Mouse (Mus musculus): ENCODE measurements around the gene Plekhg1.

Gene Plekhg1

GRCm38 (mm10) chr10:3973589-3974070 lies 233.5 kb downstream of the Plekhg1 start:
- no peak for TF ChIP-seq GATA4 (IDR thresholded peaks at IDR 0.05; ENCODE audit: insufficient replicate concordance, low read length)

GRCm38 (mm10) chr10:3974380-3974779 lies 234.2 kb downstream of the Plekhg1 start:
- TF ChIP-seq GATA4 (IDR thresholded peaks at IDR 0.05; ENCODE audit: insufficient replicate concordance, low read length) = no peak

- TF ChIP-seq GATA4 (IDR thresholded peaks at IDR 0.05; ENCODE audit: insufficient replicate concordance, low read length) = no peak
Observed at GRCm38 (mm10) chr10:3975898-3976622, 235.9 kb downstream of the Plekhg1 start.

GRCm38 (mm10) chr10:3976623-3977010 lies 236.5 kb downstream of the Plekhg1 start:
- TF ChIP-seq GATA4 (IDR thresholded peaks at IDR 0.05; ENCODE audit: insufficient replicate concordance, low read length) = no peak

- no peak for TF ChIP-seq GATA4 (IDR thresholded peaks at IDR 0.05; ENCODE audit: insufficient replicate concordance, low read length)
Observed at GRCm38 (mm10) chr10:3978326-3978725, 238.2 kb downstream of the Plekhg1 start.

GRCm38 (mm10) chr10:3978792-3979488 lies 238.8 kb downstream of the Plekhg1 start:
- no peak for TF ChIP-seq GATA4 (IDR thresholded peaks at IDR 0.05; ENCODE audit: insufficient replicate concordance, low read length)

GRCm38 (mm10) chr10:3980231-3980630 lies 240.1 kb downstream of the Plekhg1 start:
- no peak for TF ChIP-seq GATA4 (IDR thresholded peaks at IDR 0.05; ENCODE audit: insufficient replicate concordance, low read length)

GRCm38 (mm10) chr10:3990295-3990883 lies 250.2 kb downstream of the Plekhg1 start:
- no peak for TF ChIP-seq GATA4 (IDR thresholded peaks at IDR 0.05; ENCODE audit: insufficient replicate concordance, low read length)

GRCm38 (mm10) chr10:3993365-3994102 lies 253.4 kb downstream of the Plekhg1 start:
- no peak for TF ChIP-seq GATA4 (IDR thresholded peaks at IDR 0.05; ENCODE audit: insufficient replicate concordance, low read length)

GRCm38 (mm10) chr10:3995277-3995676 lies 255.1 kb downstream of the Plekhg1 start:
- TF ChIP-seq GATA4 (IDR thresholded peaks at IDR 0.05; ENCODE audit: insufficient replicate concordance, low read length) = no peak

- no peak for TF ChIP-seq GATA4 (IDR thresholded peaks at IDR 0.05; ENCODE audit: insufficient replicate concordance, low read length)
Observed at GRCm38 (mm10) chr10:3996170-3996876, 256.2 kb downstream of the Plekhg1 start.

- no peak for TF ChIP-seq GATA4 (IDR thresholded peaks at IDR 0.05; ENCODE audit: insufficient replicate concordance, low read length)
Observed at GRCm38 (mm10) chr10:3997851-3998426, 257.8 kb downstream of the Plekhg1 start.

GRCm38 (mm10) chr10:4002711-4003110 lies 262.5 kb downstream of the Plekhg1 start:
- no peak for TF ChIP-seq GATA4 (IDR thresholded peaks at IDR 0.05; ENCODE audit: insufficient replicate concordance, low read length)

GRCm38 (mm10) chr10:4005191-4005590 lies 265.0 kb downstream of the Plekhg1 start:
- TF ChIP-seq GATA4 (IDR thresholded peaks at IDR 0.05; ENCODE audit: insufficient replicate concordance, low read length) = no peak
